Mouse (Mus musculus): Measurements from ENCODE around the gene Scrt2.
A peak's percentile ranks its signal among the peaks of the same experiment; 100 is the strongest.

Scrt2 gene

DNA sequence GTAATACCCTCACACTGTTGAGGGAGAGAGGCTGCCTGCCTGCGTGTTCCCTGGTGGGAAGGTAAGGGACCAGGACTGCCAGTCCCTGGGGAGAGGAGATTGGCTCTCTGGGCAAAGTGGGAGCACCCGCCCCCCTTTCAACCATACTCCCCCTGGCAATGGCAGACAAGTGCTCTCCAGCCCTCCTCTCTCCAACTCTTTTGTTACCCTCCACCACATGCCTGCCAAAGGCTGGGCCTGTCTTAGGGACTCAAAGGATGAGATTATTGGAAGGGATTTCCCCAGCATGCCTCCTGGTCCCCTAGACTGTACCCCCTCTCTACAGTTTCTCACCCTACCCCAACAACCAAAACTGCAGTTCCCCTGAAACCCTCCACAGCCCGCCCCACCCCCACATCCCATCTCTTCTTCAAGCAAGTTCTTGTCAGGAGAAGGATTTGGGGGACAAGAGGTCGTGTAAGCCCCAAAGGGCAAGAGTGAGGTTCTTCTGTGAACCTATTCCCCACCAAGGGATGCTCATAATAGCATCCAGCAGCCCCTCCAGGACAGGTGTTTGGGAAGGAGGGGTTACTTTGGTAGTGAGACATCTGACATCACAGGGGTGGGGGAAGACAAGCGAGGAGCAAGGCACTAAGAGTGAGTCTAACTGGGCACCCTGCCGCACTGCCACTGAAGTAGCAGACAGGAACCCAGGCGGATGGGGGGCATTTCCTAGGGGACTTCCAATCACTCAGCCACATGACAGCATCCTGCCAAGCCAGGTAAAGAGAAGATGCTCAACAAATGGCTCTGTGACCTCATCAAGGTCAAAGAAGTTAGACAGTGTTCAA lies 1.3 kb downstream of the Scrt2 start:
- no peak for DNase-seq

DNA sequence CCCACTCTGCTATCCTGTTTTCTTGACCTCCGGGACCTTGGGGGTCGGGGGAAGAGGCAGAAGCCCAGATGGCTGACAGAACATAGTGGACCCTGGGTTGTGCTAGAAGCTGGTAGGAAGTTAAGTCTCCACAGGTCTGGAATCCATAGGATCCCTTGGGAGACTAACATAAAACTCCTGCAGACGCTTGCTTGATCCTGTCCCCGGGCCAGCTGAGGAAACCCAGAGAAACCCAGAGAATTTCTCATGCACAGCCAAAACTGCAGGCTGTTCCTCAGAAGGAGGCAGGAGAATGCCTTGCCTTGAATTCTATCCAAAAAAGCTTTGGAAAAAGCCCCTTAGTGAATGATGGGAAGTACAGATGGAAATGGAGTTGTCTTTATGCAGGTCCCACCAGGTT lies 2.1 kb downstream of the Scrt2 start:
- DNase-seq = no peak

DNA sequence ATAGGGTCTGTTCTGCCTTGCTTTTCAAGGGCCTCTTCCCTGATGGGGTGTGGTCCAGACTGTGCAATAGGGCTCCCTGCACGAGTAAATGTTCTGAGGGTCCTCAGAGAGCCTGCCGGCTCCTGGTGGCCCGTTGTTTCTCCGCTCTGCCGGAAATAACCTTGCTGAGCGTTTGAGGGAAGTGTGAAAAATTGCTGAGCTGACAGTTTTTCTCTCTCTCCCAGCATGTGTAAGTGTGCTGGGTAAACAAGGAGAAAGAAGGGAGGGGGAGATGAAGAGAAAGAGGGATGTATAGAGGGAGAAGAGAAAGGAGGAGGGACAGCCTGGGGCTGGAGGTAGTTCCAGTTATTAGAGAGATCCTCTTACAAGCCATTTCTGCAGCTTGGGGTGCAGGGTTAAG lies 3.0 kb downstream of the Scrt2 start:
- no peak for DNase-seq

DNA sequence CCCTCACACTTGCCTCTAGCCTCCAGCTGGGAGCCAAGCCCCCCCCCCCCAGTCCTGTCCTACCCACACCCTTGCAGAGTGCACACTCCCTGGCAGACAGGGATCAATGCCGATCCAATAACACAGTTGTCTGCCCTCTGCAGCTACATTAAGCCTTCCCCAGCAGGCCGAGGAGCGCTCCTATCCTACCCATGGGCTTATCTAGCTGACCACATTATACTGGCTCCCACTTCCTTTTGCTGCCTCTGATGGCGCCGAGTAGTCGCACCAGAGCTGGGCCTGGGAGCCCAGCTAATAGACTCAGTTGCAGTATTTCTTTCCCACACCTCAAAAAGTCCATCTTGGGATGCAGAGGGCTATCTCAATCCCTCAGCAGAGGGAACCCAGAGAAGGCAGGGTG lies 4.1 kb downstream of the Scrt2 start:
- DNase-seq = no peak

DNA sequence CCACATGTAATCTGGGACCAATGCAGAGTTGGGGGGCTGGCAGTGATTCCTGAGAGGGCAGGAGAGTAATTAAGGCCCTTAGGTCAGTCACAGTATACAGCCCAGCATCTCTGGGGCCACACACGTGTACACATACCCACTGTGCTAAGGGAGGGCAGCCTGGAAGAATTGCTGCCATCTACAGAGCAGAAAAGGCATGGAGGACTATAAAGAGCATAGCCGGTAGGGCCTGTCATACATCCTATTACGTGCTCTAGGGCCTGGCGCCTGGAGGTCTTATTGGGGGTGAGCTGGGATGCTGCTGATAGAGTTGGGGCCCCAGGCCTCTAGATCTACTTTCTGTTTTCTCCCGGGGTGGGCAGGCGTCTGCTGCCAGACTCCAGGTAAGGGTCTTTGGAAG lies 5.1 kb downstream of the Scrt2 start:
- DNase-seq = no peak

DNA sequence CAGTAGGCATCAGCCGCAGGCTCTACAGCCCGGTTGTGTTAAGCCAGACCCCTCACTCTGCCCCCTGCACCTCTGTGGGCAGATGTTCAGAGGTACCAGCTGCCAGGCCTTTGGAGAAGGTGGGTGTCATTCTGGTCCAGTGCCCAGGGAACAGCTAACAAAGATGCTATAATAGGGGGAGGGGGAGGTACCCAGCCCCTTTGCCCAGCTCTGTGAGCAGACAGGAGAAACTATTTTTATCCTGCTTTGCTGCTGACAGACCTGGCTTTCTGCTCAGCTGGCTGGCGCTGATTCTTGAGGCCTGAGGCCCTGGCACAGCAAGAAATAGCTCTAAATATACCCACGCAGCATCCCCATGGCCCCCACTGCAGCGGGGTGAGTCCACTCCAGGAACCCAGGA lies 5.8 kb downstream of the Scrt2 start:
- no peak for DNase-seq

DNA sequence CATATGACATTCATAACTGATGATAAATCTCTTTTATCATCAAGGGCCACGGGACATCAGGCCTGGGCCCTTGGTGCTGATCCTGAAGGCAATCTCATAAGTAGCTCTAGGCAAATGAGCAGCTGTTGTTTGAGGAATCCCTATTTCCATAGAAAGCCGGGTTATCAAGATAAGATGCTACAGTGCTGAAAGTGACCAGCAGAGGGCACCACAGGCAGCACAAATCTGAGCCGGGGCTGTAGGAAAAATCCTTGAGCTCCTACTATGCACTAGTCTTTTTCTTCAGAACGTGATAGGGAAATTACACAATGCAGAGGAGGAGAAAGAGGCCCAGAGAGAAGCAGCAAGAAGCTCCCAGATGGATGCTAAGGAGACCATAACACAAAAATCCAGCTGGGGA lies 7.7 kb downstream of the Scrt2 start:
- DNase-seq = peak; percentile 37

DNA sequence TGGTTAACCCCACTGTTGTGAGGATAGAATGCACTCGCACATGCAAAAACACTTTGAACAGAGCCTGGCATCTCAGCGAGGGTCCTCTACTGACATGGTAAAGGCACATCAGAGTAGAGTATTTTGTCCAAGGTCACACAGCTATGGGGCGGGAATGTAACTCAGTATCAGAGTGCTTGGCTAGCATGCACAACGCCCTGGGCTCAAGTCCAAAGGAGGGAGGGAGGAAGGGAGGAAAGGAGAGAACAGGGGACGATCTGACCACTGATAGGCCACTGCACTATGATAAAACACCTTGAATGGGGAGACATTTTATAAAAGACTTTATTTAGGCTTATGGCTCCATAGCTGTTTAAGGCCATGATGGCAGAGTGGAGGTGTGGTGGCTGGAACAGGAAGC lies 8.3 kb downstream of the Scrt2 start:
- DNase-seq = no peak

DNA sequence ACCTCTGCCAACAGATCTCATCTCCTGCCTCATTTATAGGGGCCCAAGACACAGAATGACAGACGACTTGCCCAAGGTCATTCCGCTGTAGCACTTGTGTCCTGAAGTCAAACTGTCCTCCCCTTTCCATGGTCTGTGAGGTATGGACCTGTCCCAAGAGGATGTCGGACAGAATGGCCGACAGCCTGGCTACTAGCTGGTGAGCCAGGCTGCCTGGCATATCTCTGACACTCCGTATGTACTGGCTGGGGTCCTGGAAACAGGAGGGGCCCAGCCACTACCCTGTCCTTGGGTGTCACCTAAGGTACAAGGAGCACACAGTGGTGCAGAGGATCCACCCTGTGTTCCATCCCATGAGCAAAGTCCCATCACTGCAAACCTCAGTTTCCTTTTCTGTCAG lies 9.2 kb downstream of the Scrt2 start:
- DNase-seq = no peak

DNA sequence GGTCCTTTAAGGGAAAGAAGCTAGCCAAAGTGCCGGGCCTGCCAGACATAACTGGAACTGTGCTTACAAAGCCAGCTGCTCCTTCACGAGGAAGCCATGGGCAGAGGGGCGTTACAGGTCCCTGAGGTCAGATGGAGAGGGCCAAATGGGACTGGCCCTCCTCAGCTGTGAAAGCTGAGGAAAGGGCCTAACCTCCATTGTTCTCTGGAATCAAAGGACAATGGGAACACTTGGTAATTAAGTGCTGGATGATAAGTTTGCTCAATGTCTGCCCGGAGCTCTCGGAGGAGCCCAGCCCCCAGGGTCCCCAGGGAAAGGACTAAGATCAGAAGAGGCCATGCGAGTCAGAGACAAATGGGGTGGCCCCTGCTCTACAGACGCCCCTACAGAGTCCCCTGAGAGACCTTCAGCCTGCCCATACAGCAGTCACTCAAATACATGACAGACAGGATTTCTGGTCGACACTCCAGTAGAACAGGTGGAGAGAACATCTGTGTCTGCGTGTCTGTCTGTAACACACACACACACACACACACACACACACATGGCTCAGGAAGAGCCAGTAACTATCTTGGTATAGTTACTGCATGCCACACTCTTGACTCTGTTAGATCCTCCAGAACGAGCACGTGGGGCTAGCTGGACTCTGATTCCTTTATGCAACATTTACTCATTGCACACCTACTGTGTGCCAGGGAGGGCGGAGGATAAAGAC lies 10.2 kb downstream of the Scrt2 start:
- no peak for DNase-seq

DNA sequence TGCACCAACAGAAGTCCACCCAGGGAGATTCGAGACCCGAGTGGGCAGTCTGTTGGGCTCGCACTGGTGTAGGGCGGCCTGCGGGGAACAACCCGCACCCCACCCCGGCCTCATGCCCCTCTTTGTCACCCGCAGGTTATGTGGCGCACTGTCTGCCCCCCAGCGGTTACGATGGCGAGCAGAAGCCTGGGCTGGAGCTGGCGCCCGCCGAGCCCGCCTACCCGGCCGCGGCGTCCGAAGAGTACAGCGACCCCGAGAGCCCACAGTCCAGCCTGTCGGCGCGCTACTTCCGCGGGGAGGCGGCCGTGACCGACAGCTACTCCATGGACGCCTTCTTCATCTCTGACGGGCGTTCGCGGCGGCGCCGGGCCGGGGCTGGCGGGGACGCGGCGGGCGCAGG lies 11.6 kb downstream of the Scrt2 start:
- no peak for DNase-seq

DNA sequence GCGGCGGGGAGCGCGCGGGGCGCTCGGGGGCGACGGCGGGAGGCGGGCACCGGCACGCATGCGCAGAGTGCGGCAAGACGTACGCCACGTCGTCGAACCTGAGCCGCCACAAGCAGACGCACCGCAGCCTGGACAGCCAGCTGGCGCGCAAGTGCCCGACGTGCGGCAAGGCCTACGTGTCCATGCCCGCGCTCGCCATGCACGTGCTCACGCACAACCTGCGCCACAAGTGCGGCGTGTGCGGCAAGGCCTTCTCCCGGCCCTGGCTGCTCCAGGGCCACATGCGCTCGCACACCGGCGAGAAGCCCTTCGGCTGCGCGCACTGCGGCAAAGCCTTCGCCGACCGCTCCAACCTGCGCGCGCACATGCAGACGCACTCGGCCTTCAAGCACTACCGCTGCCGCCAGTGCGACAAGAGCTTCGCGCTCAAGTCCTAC lies 12.0 kb downstream of the Scrt2 start:
- DNase-seq = no peak

DNA sequence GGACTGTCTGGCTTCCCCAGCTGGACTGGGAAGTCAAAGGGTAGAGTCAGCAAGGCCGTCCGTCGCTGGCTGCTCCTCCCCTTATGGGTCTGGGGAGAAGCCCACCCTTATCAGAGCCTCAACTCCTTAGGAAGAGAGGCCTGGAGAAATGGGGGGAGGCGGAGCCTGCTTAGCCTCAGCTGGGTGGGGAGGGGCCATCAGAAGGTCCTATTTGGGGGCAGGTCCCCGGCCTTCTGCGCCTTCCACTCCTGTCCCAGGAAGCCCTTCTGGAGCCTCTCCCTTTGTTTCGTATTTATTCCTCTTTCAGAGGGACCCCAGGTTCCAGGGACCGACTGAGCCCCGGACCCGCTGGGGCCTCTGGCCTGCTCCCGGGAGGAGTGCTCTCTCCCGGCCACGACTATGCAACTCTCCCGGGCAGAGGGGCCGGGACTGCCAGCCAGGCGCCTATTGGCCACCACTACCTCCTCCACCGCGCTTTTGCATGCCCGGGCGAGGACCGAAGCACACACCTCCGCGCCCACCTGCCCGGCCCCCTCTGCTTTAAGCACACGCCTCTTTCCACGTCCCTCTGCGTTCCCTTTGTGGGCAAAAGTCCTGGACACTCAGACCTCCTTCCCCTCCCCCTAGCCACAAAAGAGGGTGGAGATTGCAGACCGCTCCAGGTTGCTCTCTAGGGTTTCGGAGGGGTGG lies 13.7 kb downstream of the Scrt2 start:
- DNase-seq = no peak

DNA sequence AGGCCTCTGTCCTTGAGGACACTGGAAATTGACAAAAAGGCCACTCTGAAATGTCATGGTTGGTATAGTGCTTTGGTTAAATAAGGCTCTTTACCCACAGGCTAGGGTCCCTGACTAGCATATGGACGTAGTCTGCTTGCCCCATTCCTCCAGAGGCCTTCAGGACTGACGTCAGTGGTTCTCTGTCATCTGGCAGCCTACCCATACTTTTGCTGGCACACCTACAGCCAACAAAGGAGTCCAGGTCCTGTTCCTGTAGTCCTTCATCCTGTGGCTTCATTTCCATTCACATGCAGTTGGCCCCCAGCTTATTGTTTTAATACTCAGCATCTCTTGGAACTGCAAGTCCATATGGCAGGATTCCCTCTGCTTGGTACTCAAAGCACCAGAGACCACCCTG lies 15.6 kb downstream of the Scrt2 start:
- no peak for DNase-seq

DNA sequence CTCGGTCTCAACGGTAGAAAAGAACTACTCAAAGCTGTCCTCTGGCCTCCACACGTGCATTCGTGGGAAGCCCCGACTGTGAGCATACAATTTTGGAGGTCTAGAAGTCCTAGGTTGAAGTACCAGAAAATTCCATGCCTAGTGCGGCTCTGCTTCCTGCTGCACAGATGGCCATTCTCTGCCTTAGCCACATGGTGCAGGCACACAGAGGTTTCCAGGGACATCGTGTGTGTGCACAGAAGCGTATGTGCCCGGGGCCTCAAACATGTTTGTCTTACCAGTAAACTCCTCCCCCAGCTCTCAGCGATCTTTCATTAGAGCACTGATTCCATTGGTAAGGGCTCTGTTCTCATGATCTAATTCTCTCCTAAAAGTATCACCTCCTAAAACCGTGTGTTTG lies 16.6 kb downstream of the Scrt2 start:
- DNase-seq = no peak

DNA sequence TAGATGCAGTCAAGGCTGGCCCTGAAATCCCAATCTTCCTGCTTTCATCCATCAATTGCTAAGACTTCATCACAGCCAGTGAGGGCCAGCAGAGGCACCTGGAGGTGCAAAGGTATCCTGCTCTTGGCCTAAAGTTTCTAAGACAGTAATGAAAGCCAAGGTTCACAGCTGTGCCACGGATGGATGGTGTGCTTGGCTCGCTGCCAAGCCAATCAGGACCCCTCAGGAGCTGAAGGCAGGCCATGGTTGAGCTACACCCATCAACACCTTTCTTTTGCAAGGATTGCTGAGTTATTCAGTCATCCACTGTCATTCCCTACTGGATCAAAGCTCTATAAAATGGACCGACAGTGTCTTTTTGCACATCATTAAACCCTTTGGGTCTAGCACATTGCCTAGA lies 18.2 kb downstream of the Scrt2 start:
- no peak for DNase-seq

DNA sequence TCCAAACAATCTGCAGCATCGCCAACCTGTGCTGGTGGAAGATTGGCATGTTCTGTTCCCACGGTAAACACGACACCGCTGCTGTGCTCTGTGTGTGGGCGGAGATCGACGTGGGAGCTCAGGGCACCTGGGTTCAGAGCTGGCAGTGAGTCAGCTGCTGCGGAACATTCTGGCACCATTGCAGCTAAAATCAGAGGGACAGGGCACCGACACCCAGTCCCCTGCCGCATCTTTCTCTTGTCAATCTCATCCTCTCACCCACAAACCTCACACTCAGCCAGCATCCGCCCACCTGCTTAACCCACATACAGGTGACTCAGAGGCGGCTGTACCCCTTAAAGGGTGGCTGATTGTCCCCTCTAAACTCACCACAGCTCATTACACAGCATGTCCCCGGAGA lies 20.4 kb downstream of the Scrt2 start:
- DNase-seq = no peak

DNA sequence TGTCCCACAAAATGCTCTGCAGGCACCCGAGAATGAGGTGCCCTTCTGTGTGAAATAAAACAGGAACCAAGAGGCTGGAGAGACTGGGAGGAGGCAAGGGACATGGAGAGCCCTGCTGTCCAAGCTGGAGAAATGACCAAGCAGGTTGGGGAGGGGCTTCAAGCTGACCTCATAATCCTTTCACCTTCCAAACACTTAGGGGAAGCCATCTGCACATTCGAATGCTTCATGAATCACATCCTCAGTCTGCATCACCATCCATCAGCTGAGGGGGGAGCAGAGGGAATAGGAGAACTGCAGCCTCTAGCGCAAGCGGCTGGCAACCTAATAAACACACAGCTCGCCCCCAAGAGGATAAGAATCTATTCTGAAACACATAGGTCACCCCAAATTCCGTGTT lies 21.0 kb downstream of the Scrt2 start:
- no peak for DNase-seq

DNA sequence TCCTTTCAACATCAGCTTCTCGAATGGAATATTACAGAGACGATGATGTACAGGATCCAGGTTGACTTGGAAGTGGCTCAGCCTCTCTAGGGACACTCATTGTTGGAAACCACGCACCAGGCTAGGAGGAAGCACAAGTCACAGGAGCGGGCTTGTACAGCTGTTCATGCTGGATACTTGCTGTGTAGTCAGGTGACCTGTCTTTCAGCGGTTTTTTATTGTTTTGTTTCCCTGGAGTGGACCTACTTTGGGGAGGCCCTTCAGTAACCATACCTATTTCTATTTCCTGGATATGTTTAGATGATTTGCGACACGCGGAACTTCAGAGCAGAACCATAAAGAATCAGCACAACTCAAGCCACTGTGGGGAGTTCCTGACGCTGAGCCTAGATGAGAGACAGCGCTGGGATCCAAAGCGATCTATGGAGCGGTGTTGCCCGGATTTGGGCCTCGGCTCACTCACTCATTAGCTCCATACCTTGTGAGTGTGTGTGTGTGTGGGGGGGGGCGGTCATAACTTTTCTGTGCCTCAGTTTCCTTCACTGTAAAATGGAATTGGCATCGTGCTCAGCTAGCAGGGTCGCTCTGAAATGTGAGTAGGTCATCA lies 23.5 kb downstream of the Scrt2 start:
- DNase-seq = no peak

DNA sequence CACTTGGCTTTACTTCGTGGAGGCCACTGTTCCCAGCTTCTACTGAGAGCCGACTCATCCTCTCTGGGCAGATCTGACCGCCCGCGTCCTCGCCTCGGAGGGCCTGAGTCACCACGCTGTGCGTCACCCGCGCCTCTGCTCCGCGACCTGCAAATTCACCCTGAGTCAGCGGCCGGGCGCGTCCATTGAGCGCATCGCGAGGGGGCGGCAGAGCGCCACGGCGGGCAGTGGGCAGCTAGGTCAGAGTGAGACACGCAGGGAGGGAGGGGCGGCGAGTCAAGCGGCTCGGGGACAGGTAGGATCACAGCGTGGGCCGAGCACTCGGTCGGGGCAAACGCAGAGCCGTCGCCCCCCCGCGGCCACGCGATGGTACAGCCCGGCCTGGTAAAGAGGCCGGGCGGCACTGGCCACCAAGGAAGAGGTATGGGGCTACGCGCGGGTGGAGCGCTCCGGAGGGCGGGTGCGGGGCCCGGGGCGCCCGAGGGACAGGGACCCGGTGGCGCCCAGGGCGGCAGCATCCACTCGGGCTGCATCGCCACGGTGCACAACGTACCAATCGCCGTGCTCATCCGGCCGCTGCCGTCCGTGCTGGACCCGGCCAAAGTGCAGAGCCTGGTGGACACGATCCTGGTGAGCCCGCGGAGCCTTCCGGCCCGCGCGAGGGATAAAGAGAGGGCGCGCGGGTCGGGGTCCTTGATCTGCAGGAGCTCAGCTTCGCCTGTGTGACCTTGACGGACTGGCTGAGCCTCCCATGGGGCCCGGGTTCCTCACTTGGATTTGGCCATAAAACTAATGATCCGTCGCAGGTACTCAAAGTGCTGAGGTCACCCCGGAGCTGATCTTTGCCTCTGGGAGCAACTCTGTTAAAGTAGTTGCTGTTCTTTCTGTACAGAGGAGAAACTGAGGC lies 24.2 kb downstream of the Scrt2 start, which contains the start of gene Srxn1:
Gene Srxn1 (plus strand): TSS at position 199 of the 907 bp plus-strand sequence.
- DNase-seq = peak; percentile 45

DNA sequence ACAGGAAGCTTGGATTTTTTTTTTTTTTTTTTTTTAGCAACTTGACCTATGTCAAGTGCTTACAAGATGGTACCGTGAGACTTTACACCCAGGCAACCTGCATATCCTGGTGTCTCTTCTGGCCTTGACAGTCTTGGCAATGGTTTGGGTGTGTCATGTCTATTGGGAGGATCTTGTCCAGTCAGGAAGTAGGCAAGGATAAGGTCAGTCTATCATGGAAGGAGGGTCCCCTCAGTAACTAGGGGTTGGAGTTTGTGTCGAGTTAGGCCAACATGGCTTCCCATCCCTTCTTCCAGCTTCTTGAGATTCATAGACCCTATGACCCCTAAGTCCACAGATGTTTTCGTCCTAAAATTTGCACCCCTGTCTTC lies 24.9 kb downstream of the Scrt2 start:
- no peak for DNase-seq

DNA sequence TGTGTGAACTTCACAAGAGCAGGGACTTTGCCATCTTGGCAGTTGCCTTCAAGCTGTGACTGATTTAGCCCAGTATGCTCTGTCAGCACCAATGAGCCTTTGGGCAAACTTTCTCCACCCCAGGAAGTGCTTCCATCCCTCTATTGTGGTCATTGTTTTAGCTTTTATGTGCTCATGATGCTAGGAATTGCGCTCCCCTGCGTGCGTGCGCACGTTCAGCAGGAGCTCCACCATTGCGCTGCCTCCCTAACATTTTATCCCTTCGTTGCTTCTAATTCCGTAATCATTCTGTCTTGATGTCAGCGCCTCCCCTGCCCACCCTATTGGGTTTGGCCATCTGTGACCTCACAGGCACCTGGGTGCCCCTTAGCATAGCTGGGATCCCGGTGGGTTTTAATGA lies 25.3 kb downstream of the Scrt2 start:
- no peak for DNase-seq
